Mouse (Mus musculus) heart, adult 10 weeks (tissue): ENCODE measurements around the gene Ddt. TPM values are rescaled to one million over a fixed set of nuclear protein-coding genes. Genes with fewer than 3 reads are reported as not detected.

Source experiments
- polyA plus RNA-seq: library from polyadenylated mRNA; stranded (reverse); fragments of 350-450 nt; fragmentation: Illumina TruSeq; extraction: RNeasy Lipid Tissue Mini Kit (QIAGEN cat#74804); gene quantifications from one replicate; pipeline ENCODE4 v1.2.3, GENCODE M21; 2014; ENCODE audit warnings: low read depth, low replicate concordance

Gene Ddt
- 148 TPM for polyA plus RNA-seq

DNA sequence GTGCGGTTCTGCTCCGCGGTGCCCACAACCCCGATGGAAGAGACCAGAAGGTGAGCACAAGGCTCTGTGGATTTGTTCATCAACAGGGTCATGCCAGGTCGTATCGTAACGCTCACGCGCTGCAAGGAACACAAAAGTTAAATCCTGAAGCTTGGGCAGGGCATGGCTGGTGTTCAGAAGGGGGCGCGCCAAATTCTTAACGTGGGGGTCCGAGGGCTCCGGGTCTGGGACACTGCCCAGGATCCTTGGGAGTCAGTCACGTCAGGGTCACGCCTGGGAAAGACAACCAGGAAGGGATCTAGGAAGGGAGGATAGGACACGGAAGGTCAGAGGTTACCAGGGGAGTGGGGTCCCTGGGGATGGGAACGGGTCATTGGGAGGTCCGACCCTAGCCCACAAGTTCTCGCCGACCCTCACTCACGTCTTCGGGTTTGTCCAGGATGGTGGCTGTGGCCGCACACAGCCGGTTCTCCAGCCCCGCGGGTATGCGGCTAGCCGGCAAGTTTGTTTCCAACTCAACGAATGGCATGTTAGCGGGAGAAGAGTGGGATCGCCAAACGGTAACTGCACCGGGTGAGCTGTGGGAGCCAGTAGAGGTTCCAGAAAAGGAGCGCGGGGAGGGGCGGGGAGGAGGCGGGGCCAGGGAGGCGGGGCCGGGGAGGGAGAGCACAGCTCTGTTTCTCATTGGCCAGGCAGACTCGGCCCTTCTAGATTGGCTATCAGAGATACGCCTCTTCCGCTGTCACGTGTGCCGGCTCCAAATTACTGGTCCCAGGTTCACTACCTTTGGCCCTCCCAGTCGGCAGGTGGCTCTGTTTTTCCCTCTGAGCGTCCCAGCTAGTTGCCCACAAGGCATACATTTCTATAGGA, at the start of gene Ddt:
Gene Ddt (minus strand): TSS at position 620 of the 870 bp plus-strand sequence.

DNA sequence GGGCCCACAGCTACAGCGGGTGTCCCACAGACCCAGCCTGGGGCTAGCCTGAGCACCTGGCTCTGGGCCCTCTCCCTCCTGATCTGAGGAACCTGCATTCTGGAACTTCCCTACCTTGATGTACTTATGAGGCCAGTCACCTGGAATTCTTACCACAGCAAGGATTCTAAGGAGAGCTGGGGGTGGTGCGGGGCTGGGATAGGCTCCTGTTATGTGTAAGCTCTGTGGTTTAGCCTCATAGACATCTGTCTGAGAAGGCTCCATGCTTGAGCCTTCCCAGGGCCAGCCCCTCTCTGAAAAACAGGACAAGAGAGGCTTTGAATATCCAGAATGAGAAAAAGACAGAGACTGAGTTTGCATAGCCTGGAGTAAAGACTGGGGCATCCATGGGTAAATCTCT, 49.2 kb upstream of the Ddt start, which contains the start of gene Gstt4:
Gene Gstt4 (minus strand): TSS at position 101 of the 400 bp plus-strand sequence.

DNA sequence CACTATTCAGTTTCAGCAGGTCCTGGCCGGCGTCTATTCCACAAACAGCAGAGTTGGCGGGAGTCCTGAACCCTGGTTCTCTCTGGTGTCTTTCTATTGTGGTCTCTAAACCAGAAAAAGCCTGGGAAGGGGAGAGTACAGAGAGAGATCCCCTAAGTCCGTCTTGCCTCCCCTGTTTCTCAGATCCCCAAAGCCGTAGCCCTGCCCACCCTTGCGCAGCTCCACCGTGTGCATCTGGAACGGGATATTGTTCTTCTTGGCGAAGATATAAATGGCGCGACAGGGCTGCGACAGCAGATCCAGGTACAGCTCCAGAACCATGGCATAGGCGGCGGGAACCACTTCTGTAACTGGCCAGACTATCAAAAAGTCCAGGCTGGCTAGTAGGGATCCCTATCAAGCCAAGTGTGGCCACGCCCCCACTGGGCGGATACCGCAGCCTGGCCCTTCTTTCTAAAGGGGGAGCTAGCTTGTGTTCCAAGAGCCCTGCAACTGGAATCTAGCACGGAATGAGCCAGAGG, 25.0 kb upstream of the Ddt start, which contains the start of gene Gstt1:
Gene Gstt1 (minus strand): TSS at position 409 of the 521 bp plus-strand sequence.

DNA sequence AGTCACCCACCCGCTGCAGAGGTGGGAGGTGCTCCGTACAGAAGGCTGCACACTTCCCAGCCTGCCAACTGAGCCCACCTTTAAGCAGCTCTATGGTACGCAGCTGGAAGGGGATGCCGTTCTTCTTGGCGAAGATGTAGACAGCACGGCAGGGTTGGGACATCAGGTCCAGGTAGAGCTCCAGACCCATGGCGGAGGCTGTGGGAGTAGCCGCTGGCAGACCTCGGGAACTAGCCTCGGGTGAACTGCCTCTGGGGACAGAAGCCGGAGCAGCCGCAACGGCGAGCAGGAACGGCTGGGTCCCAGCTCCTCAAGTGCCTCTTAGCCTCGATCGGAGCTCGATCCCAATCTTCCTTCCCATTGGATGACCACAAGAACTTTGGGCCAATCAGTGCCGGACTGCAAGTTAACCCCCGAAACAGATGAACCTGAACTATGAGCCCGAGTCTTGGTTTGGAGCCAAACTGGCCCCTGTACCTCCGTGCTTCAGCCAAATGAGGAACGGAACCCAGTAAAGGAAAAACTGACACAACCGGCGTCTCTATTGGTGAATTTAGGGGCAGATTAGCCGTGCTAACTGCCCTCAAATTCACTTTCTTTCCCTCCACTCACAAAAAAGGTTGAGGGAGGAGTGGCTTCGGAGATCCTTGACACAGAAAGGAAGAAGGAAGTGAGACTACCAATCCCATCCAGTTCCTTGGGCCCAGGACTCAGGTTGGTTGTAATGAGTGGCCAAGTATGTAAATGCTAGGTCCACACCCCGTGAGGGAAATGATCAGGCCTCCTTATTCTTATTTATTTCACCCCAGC, 7.8 kb upstream of the Ddt start, which contains the start of the genes Gm20441 and Gstt3:
Gene Gm20441 (minus strand): TSS at position 186 of the 810 bp plus-strand sequence.
Gene Gstt3 (minus strand): TSS at position 646 of the 810 bp plus-strand sequence.

DNA sequence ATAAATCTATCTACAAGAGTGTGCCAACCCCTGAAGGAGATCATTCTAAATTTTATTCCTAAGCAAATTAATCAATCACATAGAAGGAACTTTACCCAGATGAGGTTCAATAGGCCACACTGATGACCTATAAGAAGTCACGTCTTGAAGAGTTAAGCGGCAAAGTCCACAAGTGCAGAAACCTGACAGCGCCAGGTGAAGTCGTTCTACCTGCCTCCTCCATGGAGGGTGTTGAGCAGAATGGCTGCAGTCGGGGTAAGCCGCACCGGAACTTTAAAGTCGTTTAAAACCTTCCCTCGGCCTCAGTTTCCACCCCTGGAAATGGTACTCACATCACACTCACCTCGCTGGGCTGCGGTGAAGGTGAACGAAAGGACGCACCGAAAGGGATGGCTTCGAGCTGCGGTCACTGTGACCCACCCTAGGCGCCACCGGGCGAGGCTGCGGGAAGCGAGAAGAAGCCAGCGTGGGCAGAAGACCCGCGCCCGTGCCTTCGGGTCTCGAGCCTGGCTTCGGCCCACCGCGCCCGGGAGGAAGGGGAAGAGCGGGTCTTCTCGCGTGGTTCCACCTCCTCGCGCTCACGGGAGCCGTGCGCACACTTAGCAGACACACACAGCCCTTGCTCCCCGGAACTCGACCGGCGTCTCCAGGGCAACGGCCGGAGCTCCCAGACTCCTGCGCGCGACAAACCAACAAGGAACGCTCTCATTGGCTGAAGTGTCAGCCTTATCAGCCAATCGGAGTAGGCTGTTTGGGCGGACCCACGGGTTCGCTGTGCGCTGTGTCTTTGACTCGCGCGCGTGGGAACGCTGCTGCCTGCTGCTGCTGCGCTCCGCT, 9.3 kb downstream of the Ddt start, which contains the start of gene Cabin1:
Gene Cabin1 (minus strand): TSS at position 660 of the 837 bp plus-strand sequence.

Other genes starting within 250 kb of the Ddt start
- gene Lrrc75b, start 213.1 kb downstream of the Ddt start, polyA plus RNA-seq: 1.2 TPM
- gene Ggt1, start 211.8 kb downstream of the Ddt start, polyA plus RNA-seq: not detected
- 6.0 TPM for gene Ggt5, start 184.1 kb downstream of the Ddt start, polyA plus RNA-seq
- 2.1 TPM for gene Susd2, start 129.4 kb downstream of the Ddt start, polyA plus RNA-seq
- 16.5 TPM for gene Cabin1, start 9.1 kb downstream of the Ddt start, polyA plus RNA-seq
- not detected for gene Gm20441, start 7.5 kb upstream of the Ddt start, polyA plus RNA-seq
- gene Gstt3, start 8.0 kb upstream of the Ddt start, polyA plus RNA-seq: 4.7 TPM
- 37.9 TPM for gene Gstt1, start 25.2 kb upstream of the Ddt start, polyA plus RNA-seq
- not detected for gene Gstt4, start 49.1 kb upstream of the Ddt start, polyA plus RNA-seq
- gene Gstt2, start 64.0 kb upstream of the Ddt start, polyA plus RNA-seq: 20.2 TPM
- 174 TPM for gene Mif, start 86.8 kb upstream of the Ddt start, polyA plus RNA-seq
- gene Derl3, start 120.0 kb upstream of the Ddt start, polyA plus RNA-seq: 0.73 TPM
- 25.2 TPM for gene Smarcb1, start 148.2 kb upstream of the Ddt start, polyA plus RNA-seq
- gene Chchd10, start 159.7 kb upstream of the Ddt start, polyA plus RNA-seq: 1,332 TPM
- 9.6 TPM for gene Mmp11, start 163.1 kb upstream of the Ddt start, polyA plus RNA-seq
- not detected for gene Gm867, start 167.3 kb upstream of the Ddt start, polyA plus RNA-seq
- gene Vpreb3, start 169.6 kb upstream of the Ddt start, polyA plus RNA-seq: not detected
- not detected for gene Gm5134, start 181.1 kb upstream of the Ddt start, polyA plus RNA-seq